Mouse (Mus musculus) testis, adult 10 weeks (tissue): ENCODE measurements around the gene Mob1b. TPM values are rescaled to one million over a fixed set of nuclear protein-coding genes. Genes with fewer than 3 reads are reported as not detected.

Experiments used
- polyA plus RNA-seq: library from polyadenylated mRNA; stranded (reverse); fragments of 350-450 nt; fragmentation: Illumina TruSeq; extraction: RNeasy Lipid Tissue Mini Kit (QIAGEN cat#74804); gene quantifications from one replicate; pipeline ENCODE4 v1.2.3, GENCODE M21; 2014; ENCODE audit warnings: low read depth, low replicate concordance

Mob1b gene
- polyA plus RNA-seq, result 41.4 TPM

GRCm38 (mm10) chr5:88720116-88721002 lies at the start of gene Mob1b:
TSS of gene Mob1b (plus strand) at chr5:88720855.

GRCm38 (mm10) chr5:88675443-88676387 lies 44.9 kb upstream of the Mob1b start, which contains the start of gene Grsf1:
TSS of gene Grsf1 (minus strand) at chr5:88676171.

GRCm38 (mm10) chr5:88764987-88765481 lies 44.4 kb downstream of the Mob1b start, which contains the start of gene Dck:
TSS of gene Dck (plus strand) at chr5:88764996.

Other genes starting within 250 kb of the Mob1b start
- gene Enam, start 232.9 kb upstream of the Mob1b start, polyA plus RNA-seq, result not detected
- 2.1 TPM for gene Jchain, start 193.0 kb upstream of the Mob1b start, polyA plus RNA-seq
- 38.9 TPM for gene Utp3, start 166.4 kb upstream of the Mob1b start, polyA plus RNA-seq
- 71.0 TPM for gene Rufy3, start 155.8 kb upstream of the Mob1b start, polyA plus RNA-seq
- 157 TPM for gene Grsf1, start 44.7 kb upstream of the Mob1b start, polyA plus RNA-seq
- 6.6 TPM for gene Dck, start 44.1 kb downstream of the Mob1b start, polyA plus RNA-seq
- 0.70 TPM for gene Slc4a4, start 166.0 kb downstream of the Mob1b start, polyA plus RNA-seq